Mouse (Mus musculus) adrenal gland, adult 10 weeks (tissue): Measurements from ENCODE around the gene Gm21750. TPM values are rescaled to one million over a fixed set of nuclear protein-coding genes. Genes with fewer than 3 reads are reported as not detected.

Source experiments
- polyA plus RNA-seq: library from polyadenylated mRNA; stranded (reverse); fragments of 350-450 nt; fragmentation: Illumina TruSeq; extraction: RNeasy Lipid Tissue Mini Kit (QIAGEN cat#74804); gene quantifications from one replicate; pipeline ENCODE4 v1.2.3, GENCODE M21; 2014; ENCODE audit warnings: low read depth, low replicate concordance

Gene Gm21750
- polyA plus RNA-seq = not detected

DNA sequence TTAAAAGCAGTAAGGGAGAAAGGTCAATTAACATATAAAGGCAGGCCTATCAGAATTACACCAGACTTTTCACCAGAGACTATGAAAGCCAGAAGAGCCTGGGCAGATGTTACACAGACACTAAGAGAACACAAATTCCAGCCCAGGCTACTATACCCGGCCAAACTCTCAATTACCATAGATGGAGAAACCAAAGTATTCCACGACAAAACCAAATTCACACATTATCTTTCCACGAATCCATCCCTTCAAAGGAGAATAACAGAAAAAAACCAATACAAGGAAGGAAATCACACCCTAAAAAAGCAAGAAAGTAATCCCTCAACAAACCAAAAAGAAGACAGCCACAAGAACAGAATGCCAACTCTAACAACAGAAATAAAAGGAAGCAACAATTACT lies at the start of gene Gm21750:
Gm21750 (plus strand) TSS at position 301 of the 400 bp plus-strand sequence.

Other genes starting within 250 kb of the Gm21750 start
- gene Med4, start 151.2 kb upstream of the Gm21750 start, polyA plus RNA-seq = 39.4 TPM
- gene Sucla2, start 135.9 kb upstream of the Gm21750 start, polyA plus RNA-seq = 907 TPM
- 8.2 TPM for gene Nudt15, start 113.0 kb upstream of the Gm21750 start, polyA plus RNA-seq